Mouse (Mus musculus): ENCODE measurements around the gene Frmd5. TPM values are rescaled to one million over a fixed set of nuclear protein-coding genes. Genes with fewer than 3 reads are reported as not detected.

Frmd5 gene
- polyA plus RNA-seq, 1 experiment from 2014 or later = 3.1 TPM

DNA sequence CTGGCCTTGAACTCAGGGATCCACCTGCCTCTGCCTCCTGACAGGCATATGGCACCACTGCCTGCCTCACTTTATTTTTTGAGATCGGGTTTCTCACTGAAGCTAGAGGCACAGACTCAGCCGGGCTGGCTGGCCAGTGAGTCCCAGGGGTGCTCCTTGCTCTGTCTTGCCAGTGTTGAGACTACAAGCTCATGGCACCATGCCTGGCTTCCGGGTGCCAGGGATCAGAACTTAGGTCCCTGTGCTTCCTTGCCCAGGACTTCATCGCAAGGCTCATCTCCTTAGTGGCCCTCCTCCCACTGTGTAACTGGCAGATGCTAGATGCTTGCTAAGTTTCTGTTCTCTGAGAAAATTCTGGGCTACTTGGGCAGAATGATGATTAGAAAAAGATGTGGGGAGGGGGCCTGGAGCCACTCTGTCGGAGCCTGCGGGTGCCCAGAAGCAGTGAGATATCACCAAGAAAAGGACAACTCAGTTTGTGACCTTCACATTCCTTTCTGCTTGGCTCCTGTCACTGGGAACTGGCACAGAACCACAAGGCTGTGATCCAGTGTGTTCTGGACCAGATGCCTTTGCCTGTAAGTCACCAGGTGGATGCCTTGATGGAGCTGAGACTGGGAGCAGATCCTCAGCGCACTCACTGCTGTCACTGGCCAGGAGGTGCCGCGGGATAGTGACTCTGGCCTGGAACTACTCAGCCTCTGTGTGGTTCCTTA is 192.2 kb downstream of the Frmd5 start:
- Histone ChIP-seq H3K36me3 (ENCODE audit: insufficient read depth, low read length) (no peaks in the 10 kb centered on the region), H3K27ac (ENCODE audit: low read length) (no peak overlapping the region), H3K4me1 (ENCODE audit: insufficient read depth, low read depth, low read length) (no peaks in the 10 kb centered on the region), H3K4me2 (replicated peaks; ENCODE audit: low read depth, low read length) (no peak overlapping the region), H3K27me3 (replicated peaks; ENCODE audit: insufficient read depth, low read length) (no peaks in the 10 kb centered on the region), H3K9me3 (ENCODE audit: low read length) (no peaks in the 10 kb centered on the region), H3K9ac (replicated peaks; ENCODE audit: low read depth) (no peak overlapping the region), H3K4me3 (ENCODE audit: low read depth, low read length) (no peak overlapping the region)
- 81% methylated on average over 9 of the region's 9 CpGs for WGBS
- TF ChIP-seq CTCF (IDR thresholded peaks at IDR 0.05) (no peak), EP300 (IDR thresholded peaks at IDR 0.05) (no peak)
- ATAC-seq = no peak
- DNase-seq (ENCODE audit: low spot score) = no peak

GRCm38 (mm10) chr2:121612112-121612511 is 194.8 kb downstream of the Frmd5 start:
- H3K4me1 ChIP-seq (ENCODE audit: insufficient read depth, low read depth, low read length) = no peaks in the 10 kb centered on the region
- no peak overlapping the region for H3K27ac ChIP-seq (ENCODE audit: low read length)
- H3K9me3 ChIP-seq (ENCODE audit: low read length) = no peaks in the 10 kb centered on the region
- DNase-seq (ENCODE audit: low spot score) (peak; percentile 45), ATAC-seq (peak; percentile 43)
- WGBS = 48% methylated on average over 5 of the region's 5 CpGs
- no peaks in the 10 kb centered on the region for H3K36me3 ChIP-seq (ENCODE audit: insufficient read depth, low read length)
- no peak overlapping the region for H3K4me3 ChIP-seq (ENCODE audit: low read depth, low read length)
- no peak overlapping the region for H3K4me2 ChIP-seq (replicated peaks; ENCODE audit: low read depth, low read length)
- no peak for TF ChIP-seq CTCF (IDR thresholded peaks at IDR 0.05)
- no peak for TF ChIP-seq EP300 (IDR thresholded peaks at IDR 0.05)
- H3K27me3 ChIP-seq (replicated peaks; ENCODE audit: insufficient read depth, low read length) = no peaks in the 10 kb centered on the region
- no peak overlapping the region for H3K9ac ChIP-seq (replicated peaks; ENCODE audit: low read depth)

GRCm38 (mm10) chr2:121610008-121610884 is 196.6 kb downstream of the Frmd5 start:
- Histone ChIP-seq H3K36me3 (ENCODE audit: insufficient read depth, low read length) (no peaks in the 10 kb centered on the region), H3K27ac (ENCODE audit: low read length) (no peak overlapping the region), H3K9ac (replicated peaks; ENCODE audit: low read depth) (no peak overlapping the region), H3K9me3 (ENCODE audit: low read length) (no peaks in the 10 kb centered on the region), H3K4me3 (ENCODE audit: low read depth, low read length) (no peak overlapping the region), H3K4me1 (ENCODE audit: insufficient read depth, low read depth, low read length) (no peaks in the 10 kb centered on the region), H3K27me3 (replicated peaks; ENCODE audit: insufficient read depth, low read length) (no peaks in the 10 kb centered on the region), H3K4me2 (replicated peaks; ENCODE audit: low read depth, low read length) (no peak overlapping the region)
- DNase-seq (ENCODE audit: low spot score) (no peak), ATAC-seq (peak; percentile 16; the same call in 1 of the 2 replicates)
- TF ChIP-seq CTCF (IDR thresholded peaks at IDR 0.05) (no peak), EP300 (IDR thresholded peaks at IDR 0.05) (no peak)
- WGBS = 20% methylated on average over 17 of the region's 17 CpGs

DNA sequence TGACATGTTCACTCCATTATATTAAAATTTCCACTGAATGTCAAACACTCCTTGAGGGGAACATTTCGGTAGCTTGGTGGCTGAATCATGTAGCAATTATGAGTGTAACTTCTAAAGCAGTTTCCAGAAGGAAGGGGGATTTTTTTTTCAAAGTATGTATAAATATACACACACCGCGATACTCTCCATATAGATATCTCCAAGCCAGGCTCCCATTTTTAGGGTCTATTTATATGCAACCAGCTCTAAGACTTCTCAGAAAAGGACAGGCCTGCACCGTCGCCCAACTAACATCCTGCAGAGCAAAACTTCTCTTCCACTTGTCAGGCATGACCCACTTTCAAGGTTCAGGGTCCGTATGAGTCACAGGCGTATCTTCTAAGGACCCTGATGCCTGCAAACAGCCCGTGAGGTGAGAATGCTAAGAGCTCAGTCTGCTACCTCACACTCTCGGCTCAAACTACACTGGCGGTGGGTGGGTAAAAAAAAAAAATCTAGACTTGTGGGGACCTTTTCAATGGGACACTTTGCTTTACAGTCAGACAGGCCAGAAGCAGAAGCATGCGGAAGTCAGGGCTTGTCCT is 197.7 kb downstream of the Frmd5 start:
- Histone ChIP-seq H3K27me3 (replicated peaks; ENCODE audit: insufficient read depth, low read length) (no peaks in the 10 kb centered on the region), H3K9ac (replicated peaks; ENCODE audit: low read depth) (no peak overlapping the region), H3K27ac (ENCODE audit: low read length) (no peak overlapping the region), H3K36me3 (ENCODE audit: insufficient read depth, low read length) (no peaks in the 10 kb centered on the region), H3K9me3 (ENCODE audit: low read length) (no peaks in the 10 kb centered on the region), H3K4me1 (ENCODE audit: insufficient read depth, low read depth, low read length) (no peaks in the 10 kb centered on the region), H3K4me3 (ENCODE audit: low read depth, low read length) (no peak overlapping the region), H3K4me2 (replicated peaks; ENCODE audit: low read depth, low read length) (no peak overlapping the region)
- 61% methylated on average over 11 of the region's 11 CpGs for WGBS
- DNase-seq (ENCODE audit: low spot score) = no peak
- TF ChIP-seq EP300 (IDR thresholded peaks at IDR 0.05) (no peak), CTCF (IDR thresholded peaks at IDR 0.05) (no peak)
- no peak for ATAC-seq

- Histone ChIP-seq H3K4me1 (ENCODE audit: insufficient read depth, low read depth, low read length) (no peaks in the 10 kb centered on the region), H3K4me2 (replicated peaks; ENCODE audit: low read depth, low read length) (no peak overlapping the region), H3K27me3 (replicated peaks; ENCODE audit: insufficient read depth, low read length) (no peaks in the 10 kb centered on the region), H3K27ac (ENCODE audit: low read length) (no peak overlapping the region), H3K36me3 (ENCODE audit: insufficient read depth, low read length) (no peaks in the 10 kb centered on the region), H3K9ac (replicated peaks; ENCODE audit: low read depth) (no peak overlapping the region), H3K9me3 (ENCODE audit: low read length) (no peaks in the 10 kb centered on the region), H3K4me3 (ENCODE audit: low read depth, low read length) (no peak overlapping the region)
- TF ChIP-seq EP300 (IDR thresholded peaks at IDR 0.05) (no peak), CTCF (IDR thresholded peaks at IDR 0.05) (no peak)
- ATAC-seq (no peak), DNase-seq (ENCODE audit: low spot score) (no peak)
- 84% methylated on average over 4 of the region's 4 CpGs for whole genome bisulfite sequencing
Measured at GRCm38 (mm10) chr2:121602397-121602796, 204.5 kb downstream of the Frmd5 start.

GRCm38 (mm10) chr2:121601543-121601942 is 205.3 kb downstream of the Frmd5 start:
- Histone ChIP-seq H3K9me3 (ENCODE audit: low read length) (no peaks in the 10 kb centered on the region), H3K4me2 (replicated peaks; ENCODE audit: low read depth, low read length) (no peak overlapping the region), H3K27ac (ENCODE audit: low read length) (no peak overlapping the region), H3K4me3 (ENCODE audit: low read depth, low read length) (no peak overlapping the region), H3K27me3 (replicated peaks; ENCODE audit: insufficient read depth, low read length) (no peaks in the 10 kb centered on the region), H3K36me3 (ENCODE audit: insufficient read depth, low read length) (no peaks in the 10 kb centered on the region), H3K4me1 (ENCODE audit: insufficient read depth, low read depth, low read length) (no peaks in the 10 kb centered on the region), H3K9ac (replicated peaks; ENCODE audit: low read depth) (no peak overlapping the region)
- ATAC-seq (no peak), DNase-seq (ENCODE audit: low spot score) (no peak)
- 75% methylated on average over 7 of the region's 7 CpGs for WGBS
- TF ChIP-seq CTCF (IDR thresholded peaks at IDR 0.05) = no peak
- TF ChIP-seq EP300 (IDR thresholded peaks at IDR 0.05) = no peak
